Mouse (Mus musculus) lung, postnatal 0 days (tissue): ENCODE data around the gene Slc41a2. TPM values are rescaled to one million over a fixed set of nuclear protein-coding genes. Genes with fewer than 3 reads are reported as not detected.

Source experiments
- ATAC-seq: fragments of 200-750 bp; cut with Nextera tagmentation; 2 replicates; pipeline ENCODE4 v1.8.0; 2017; ENCODE audit warnings: moderate library complexity
- DNase-seq: peaks from one replicate; pipeline ENCODE4 v3.0.0-alpha.2; 2016; ENCODE audit warnings: low spot score
- H3K27ac ChIP-seq: fragments of 300-500 bp; sonication (generic); 2 replicates; pipeline ENCODE4 v1.5.1; 2014; ENCODE audit warnings: antibody characterized with exemption, mild to moderate bottlenecking, low read length, mixed read lengths
- H3K27me3 ChIP-seq: fragments of 300-500 bp; sonication (generic); replicated peaks from 2 replicates; pipeline ENCODE4 v1.6.1; 2014; ENCODE audit warnings: low read length, mixed read lengths; ENCODE audit not compliant: insufficient read depth
- H3K36me3 ChIP-seq: fragments of 300-500 bp; sonication (generic); 2 replicates; pipeline ENCODE4 v1.6.1; 2014; ENCODE audit warnings: low read length, mixed read lengths; ENCODE audit not compliant: insufficient read depth
- H3K4me1 ChIP-seq: fragments of 300-500 bp; sonication (generic); 2 replicates; pipeline ENCODE4 v1.6.1; 2014; ENCODE audit warnings: antibody characterized with exemption, low read depth, low read length, mixed read lengths; ENCODE audit not compliant: insufficient read depth
- H3K4me2 ChIP-seq: fragments of 300-500 bp; sonication (generic); replicated peaks from 2 replicates; pipeline ENCODE4 v1.6.1; 2014; ENCODE audit warnings: low read depth, mild to moderate bottlenecking, low read length, moderate library complexity, mixed read lengths
- H3K4me3 ChIP-seq: fragments of 300-500 bp; sonication (generic); 2 replicates; pipeline ENCODE4 v1.5.1; 2014; ENCODE audit warnings: low read depth, low read length
- H3K9ac ChIP-seq: fragments of 300-500 bp; sonication (generic); replicated peaks from 2 replicates; pipeline ENCODE4 v1.6.1; 2014; ENCODE audit warnings: low read depth, mild to moderate bottlenecking
- H3K9me3 ChIP-seq: fragments of 300-500 bp; sonication (generic); 2 replicates; pipeline ENCODE4 v1.6.1; 2016; ENCODE audit warnings: low read length, mixed read lengths
- CTCF ChIP-seq: IDR thresholded peaks from 2 replicates; pipeline ENCODE4 v1.5.1; 2016; ENCODE audit warnings: antibody characterized with exemption, mild to moderate bottlenecking
- EP300 ChIP-seq: IDR thresholded peaks from 2 replicates; pipeline ENCODE4 v1.6.1; 2016; ENCODE audit warnings: antibody characterized with exemption, mild to moderate bottlenecking, control low read depth
- WGBS: fragments of 180-500 bp; shearing (Covaris S2); extraction: QIAGEN DNeasy Blood & Tissue Kit; methylation state at CpG from one replicate; pipeline ENCODE4 v1.1.7; 2014; 5-methylcytosine and 5-hydroxymethylcytosine counted together
- polyA plus RNA-seq: library from polyadenylated mRNA; unstranded; fragments of >200 nt; fragmentation: Nextera tagmentation; extraction: Ambion mirVana; gene quantifications from 2 replicates; pipeline ENCODE4 v1.2.1, GENCODE M21; 2015

The Slc41a2 gene
- polyA plus RNA-seq, 1 experiment from 2014 or later = 1.2 TPM

DNA sequence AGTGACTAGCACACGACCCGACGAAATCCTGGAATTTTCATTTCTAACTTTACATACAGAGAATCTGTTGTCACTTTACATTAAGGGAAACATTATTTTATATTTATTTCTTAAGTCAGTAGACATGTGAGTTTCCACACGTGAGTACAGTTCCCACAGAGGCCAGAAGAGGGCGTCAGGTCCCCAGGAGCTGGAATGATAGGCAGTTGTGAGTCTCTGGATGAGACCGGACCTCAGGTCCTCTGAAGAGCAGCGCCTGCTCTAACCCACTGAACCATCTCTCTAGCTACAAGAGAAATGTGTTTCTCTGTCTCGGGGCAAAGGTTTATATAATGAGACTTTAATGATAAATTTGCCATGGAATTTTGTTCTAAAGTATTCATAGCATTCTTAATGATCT, 86.3 kb downstream of the Slc41a2 start:
- 61% methylated on average over 8 of the region's 8 CpGs for WGBS
- no peak overlapping the region for H3K4me2 ChIP-seq
- H3K36me3 ChIP-seq = no peaks in the 10 kb centered on the region
- no peaks in the 10 kb centered on the region for H3K4me1 ChIP-seq
- TF ChIP-seq CTCF (peak; percentile 64), EP300 (no peak)
- H3K9me3 ChIP-seq = no peaks in the 10 kb centered on the region
- no peak for ATAC-seq
- H3K27ac ChIP-seq = no peak overlapping the region
- no peaks in the 10 kb centered on the region for H3K27me3 ChIP-seq
- H3K4me3 ChIP-seq = no peak overlapping the region
- DNase-seq = no peak
- no peak overlapping the region for H3K9ac ChIP-seq

- no peak overlapping the region for H3K27ac ChIP-seq
- H3K9ac ChIP-seq = no peak overlapping the region
- no peak overlapping the region for H3K4me3 ChIP-seq
- ATAC-seq (no peak), DNase-seq (no peak)
- H3K4me2 ChIP-seq = no peak overlapping the region
- no peaks in the 10 kb centered on the region for H3K36me3 ChIP-seq
- TF ChIP-seq EP300 (no peak), CTCF (no peak)
- H3K9me3 ChIP-seq = no peaks in the 10 kb centered on the region
- no peaks in the 10 kb centered on the region for H3K27me3 ChIP-seq
- H3K4me1 ChIP-seq = no peaks in the 10 kb centered on the region
- 63% methylated on average over 7 of the region's 7 CpGs for WGBS
Measured at GRCm38 (mm10) chr10:83248036-83248435, 89.6 kb downstream of the Slc41a2 start.

DNA sequence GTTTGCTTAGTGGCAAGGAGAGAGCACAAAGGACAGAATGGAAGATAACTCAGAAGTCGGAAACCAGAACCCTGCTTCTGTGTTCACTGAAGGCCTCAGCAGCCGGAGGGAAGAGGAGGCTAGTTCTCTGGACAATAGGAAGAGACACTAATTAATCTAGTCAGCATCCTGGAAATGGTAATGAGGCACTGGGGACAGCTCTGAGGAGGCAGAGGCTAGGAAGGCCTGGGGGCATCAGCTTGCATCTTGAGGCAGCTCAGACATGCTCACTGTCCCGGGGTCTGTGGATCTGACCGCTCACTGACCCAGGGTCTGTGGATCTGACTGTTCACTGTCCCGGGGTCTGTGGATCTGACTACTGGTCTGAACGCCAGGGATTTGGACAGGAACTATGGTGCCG, 92.0 kb downstream of the Slc41a2 start:
- H3K27me3 ChIP-seq = no peaks in the 10 kb centered on the region
- no peak for TF ChIP-seq EP300
- no peak for TF ChIP-seq CTCF
- no peak overlapping the region for H3K4me2 ChIP-seq
- no peak overlapping the region for H3K9ac ChIP-seq
- no peak overlapping the region for H3K27ac ChIP-seq
- H3K36me3 ChIP-seq = no peaks in the 10 kb centered on the region
- H3K4me1 ChIP-seq = 0 out of 2 replicates have a peak, but pooled peaks cover 2% of the 10 kb centered on the region
- no peak overlapping the region for H3K4me3 ChIP-seq
- DNase-seq (no peak), ATAC-seq (no peak)
- 77% methylated on average over 7 of the region's 7 CpGs for WGBS
- no peaks in the 10 kb centered on the region for H3K9me3 ChIP-seq

DNA sequence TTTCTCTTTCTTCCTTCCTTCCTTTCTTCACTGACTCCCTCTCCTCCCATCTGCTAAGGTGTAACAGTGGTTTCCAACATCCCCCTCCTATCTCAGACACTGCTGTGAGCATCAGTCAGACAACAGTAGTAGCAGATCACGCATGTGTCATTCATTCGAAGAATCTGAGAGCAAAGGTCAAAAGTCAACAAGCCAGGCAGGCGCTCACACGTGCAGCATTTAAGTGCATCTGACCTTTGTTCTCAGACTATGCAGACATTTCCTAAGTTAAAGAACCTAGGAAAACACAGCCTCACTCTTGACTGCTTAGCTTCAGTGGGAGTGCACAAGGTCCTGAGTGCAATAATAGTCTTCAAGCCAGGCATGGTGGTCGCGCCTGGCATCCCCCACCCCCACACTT, 93.6 kb downstream of the Slc41a2 start:
- ATAC-seq (no peak), DNase-seq (no peak)
- H3K4me1 ChIP-seq = 0 out of 2 replicates have a peak, but pooled peaks cover 2% of the 10 kb centered on the region
- H3K27me3 ChIP-seq = no peaks in the 10 kb centered on the region
- H3K9me3 ChIP-seq = no peaks in the 10 kb centered on the region
- H3K4me2 ChIP-seq = no peak overlapping the region
- 50% methylated on average over 6 of the region's 6 CpGs for WGBS
- H3K4me3 ChIP-seq = no peak overlapping the region
- no peak overlapping the region for H3K9ac ChIP-seq
- no peaks in the 10 kb centered on the region for H3K36me3 ChIP-seq
- TF ChIP-seq EP300 (no peak), CTCF (no peak)
- no peak overlapping the region for H3K27ac ChIP-seq

- H3K4me3 ChIP-seq = no peak overlapping the region
- 0 out of 2 replicates have a peak, but pooled peaks cover 2% of the 10 kb centered on the region for H3K4me1 ChIP-seq
- H3K9me3 ChIP-seq = no peaks in the 10 kb centered on the region
- no peak for TF ChIP-seq CTCF
- TF ChIP-seq EP300 = peak; percentile 27; the same call in 1 of the 2 replicates
- peak overlapping the region; percentile 23; the same call in 1 of the 2 replicates for H3K4me2 ChIP-seq
- WGBS = 27% methylated on average over 11 of the region's 11 CpGs
- ATAC-seq (peak; percentile 63), DNase-seq (peak; percentile 67)
- H3K9ac ChIP-seq = no peak overlapping the region
- no peak overlapping the region for H3K27ac ChIP-seq
- H3K27me3 ChIP-seq = no peaks in the 10 kb centered on the region
- no peaks in the 10 kb centered on the region for H3K36me3 ChIP-seq
Measured at GRCm38 (mm10) chr10:83242106-83242686, 95.5 kb downstream of the Slc41a2 start.

- 32% methylated on average over 4 of the region's 4 CpGs for WGBS
- H3K36me3 ChIP-seq = no peaks in the 10 kb centered on the region
- TF ChIP-seq EP300 = no peak
- TF ChIP-seq CTCF = no peak
- no peaks in the 10 kb centered on the region for H3K27me3 ChIP-seq
- no peak overlapping the region for H3K4me2 ChIP-seq
- no peaks in the 10 kb centered on the region for H3K4me1 ChIP-seq
- no peak for DNase-seq
- no peak overlapping the region for H3K9ac ChIP-seq
- no peak for ATAC-seq
- H3K4me3 ChIP-seq = no peak overlapping the region
- no peaks in the 10 kb centered on the region for H3K9me3 ChIP-seq
- no peak overlapping the region for H3K27ac ChIP-seq
Measured at GRCm38 (mm10) chr10:83234391-83234790, 103.3 kb downstream of the Slc41a2 start.
